Mouse (Mus musculus) cerebellum, adult (tissue): ENCODE results near the gene Ralgds.

ENCODE experiments used
- ATAC-seq: cut with Nextera tagmentation; 2 replicates; pipeline ENCODE4 v1.9.2; 2017; ENCODE audit warnings: mild to moderate bottlenecking, moderate library complexity, mixed read lengths; ENCODE audit not compliant: insufficient number of reproducible peaks, low FRiP score, low TSS enrichment

Ralgds gene

GRCm38 (mm10) chr2:28598692-28599568 is 86.0 kb downstream of the Ralgds start:
- ATAC-seq, result no peak

DNA sequence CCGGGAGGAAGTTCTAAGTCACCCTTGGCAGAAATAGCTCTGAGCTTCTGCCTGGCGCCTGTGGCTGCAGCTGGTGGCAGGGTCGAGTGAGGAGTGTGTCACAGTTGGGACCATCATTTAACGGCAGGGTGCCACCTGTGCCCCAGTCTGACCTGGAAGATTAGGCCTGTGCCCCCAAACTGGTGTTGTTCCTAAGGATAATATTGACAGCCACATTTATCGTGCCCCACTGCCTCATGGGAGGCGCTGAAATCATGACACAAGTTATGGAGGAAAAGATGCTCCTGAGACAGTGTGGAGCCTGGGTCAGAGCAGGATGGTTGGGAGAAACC is 86.6 kb downstream of the Ralgds start:
- no peak for ATAC-seq

- ATAC-seq, result no peak
Observed at GRCm38 (mm10) chr2:28601720-28602590, 89.0 kb downstream of the Ralgds start.
